Mouse (Mus musculus): Measurements from ENCODE around the gene Grifin. TPM values are rescaled to one million over a fixed set of nuclear protein-coding genes. Genes with fewer than 3 reads are reported as not detected.

Grifin gene
- 5.4 and 6.1 TPM in 2 replicates for polyA plus RNA-seq (2012)

DNA sequence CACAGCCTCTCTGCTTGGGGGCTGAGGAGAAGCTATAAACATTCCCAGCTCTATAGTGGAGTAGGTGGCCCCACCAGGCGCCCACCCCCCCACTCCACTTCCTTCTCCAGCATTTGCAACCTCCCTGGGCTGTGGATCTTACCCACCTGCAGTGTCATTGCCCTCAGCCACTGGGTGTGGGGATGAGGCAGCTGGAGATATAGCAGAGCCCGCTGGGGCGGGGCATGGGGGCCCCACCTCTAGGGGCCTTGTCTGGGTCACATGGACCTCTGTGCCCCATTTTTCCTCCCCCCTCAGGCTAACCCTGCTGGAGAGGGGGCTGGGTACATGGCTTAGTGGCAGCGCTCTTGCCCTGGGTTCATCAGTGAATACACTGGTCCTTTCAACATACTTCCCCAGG, at the start of gene Grifin:
Gene Grifin (minus strand): TSS at position 176 of the 400 bp plus-strand sequence.
- Histone ChIP-seq H3K4me1 (ENCODE audit: control insufficient read depth) (peaks cover 63% of the 10 kb centered on the region), H3K4me3 (replicated peaks) (peak within 1 kb of the TSS; percentile 52), H3K27me3 (ENCODE audit: control insufficient read depth) (peaks cover 2% of the 10 kb centered on the region), H3K9me3 (ENCODE audit: control insufficient read depth, low read length) (no peaks in the 10 kb centered on the region), H3K36me3 (ENCODE audit: control insufficient read depth) (no peaks in the 10 kb centered on the region)
- TF ChIP-seq GATA1 (IDR thresholded peaks at IDR 0.05; ENCODE audit: low read length): no peak
- TF ChIP-seq TAL1 (IDR thresholded peaks at IDR 0.05; ENCODE audit: low read length): no peak

- Histone ChIP-seq H3K4me1 (ENCODE audit: control insufficient read depth) (peaks cover 87% of the 10 kb centered on the region), H3K27me3 (ENCODE audit: control insufficient read depth) (peaks cover 33% of the 10 kb centered on the region), H3K36me3 (ENCODE audit: control insufficient read depth) (peaks cover 84% of the 10 kb centered on the region), H3K4me3 (replicated peaks) (no peak overlapping the region), H3K9me3 (ENCODE audit: control insufficient read depth, low read length) (peaks cover 8% of the 10 kb centered on the region)
- no peak for TF ChIP-seq GATA1 (IDR thresholded peaks at IDR 0.05; ENCODE audit: low read length)
- no peak for TF ChIP-seq TAL1 (IDR thresholded peaks at IDR 0.05; ENCODE audit: low read length)
Measured at GRCm38 (mm10) chr5:140614141-140614540, 49.3 kb upstream of the Grifin start.

DNA sequence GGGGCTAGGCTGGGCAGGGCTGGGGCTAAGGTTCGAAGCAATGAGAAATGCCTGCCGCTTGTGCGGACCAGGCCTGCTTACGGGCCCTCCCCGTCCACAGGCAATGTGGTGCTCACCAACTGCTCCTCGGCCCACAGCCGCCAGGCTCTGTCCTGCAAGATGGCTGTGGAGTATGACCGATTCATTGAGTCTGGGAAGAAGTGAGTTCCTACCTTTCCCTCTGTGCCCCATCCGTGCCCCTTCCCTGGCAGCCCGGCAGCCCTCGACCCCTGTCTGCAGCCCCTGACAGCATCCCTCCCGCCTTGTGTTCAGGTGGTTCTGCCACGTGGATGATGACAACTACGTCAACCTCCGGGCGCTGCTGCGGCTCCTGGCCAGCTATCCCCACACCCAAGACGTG, 47.3 kb upstream of the Grifin start:
- peaks cover 97% of the 10 kb centered on the region for H3K4me1 ChIP-seq (ENCODE audit: control insufficient read depth)
- TF ChIP-seq GATA1 (IDR thresholded peaks at IDR 0.05; ENCODE audit: low read length) (no peak), TAL1 (IDR thresholded peaks at IDR 0.05; ENCODE audit: low read length) (no peak)
- no peak overlapping the region for H3K4me3 ChIP-seq (replicated peaks)
- H3K9me3 ChIP-seq (ENCODE audit: control insufficient read depth, low read length): peaks cover 8% of the 10 kb centered on the region
- peaks cover 48% of the 10 kb centered on the region for H3K27me3 ChIP-seq (ENCODE audit: control insufficient read depth)
- peaks cover 75% of the 10 kb centered on the region for H3K36me3 ChIP-seq (ENCODE audit: control insufficient read depth)

DNA sequence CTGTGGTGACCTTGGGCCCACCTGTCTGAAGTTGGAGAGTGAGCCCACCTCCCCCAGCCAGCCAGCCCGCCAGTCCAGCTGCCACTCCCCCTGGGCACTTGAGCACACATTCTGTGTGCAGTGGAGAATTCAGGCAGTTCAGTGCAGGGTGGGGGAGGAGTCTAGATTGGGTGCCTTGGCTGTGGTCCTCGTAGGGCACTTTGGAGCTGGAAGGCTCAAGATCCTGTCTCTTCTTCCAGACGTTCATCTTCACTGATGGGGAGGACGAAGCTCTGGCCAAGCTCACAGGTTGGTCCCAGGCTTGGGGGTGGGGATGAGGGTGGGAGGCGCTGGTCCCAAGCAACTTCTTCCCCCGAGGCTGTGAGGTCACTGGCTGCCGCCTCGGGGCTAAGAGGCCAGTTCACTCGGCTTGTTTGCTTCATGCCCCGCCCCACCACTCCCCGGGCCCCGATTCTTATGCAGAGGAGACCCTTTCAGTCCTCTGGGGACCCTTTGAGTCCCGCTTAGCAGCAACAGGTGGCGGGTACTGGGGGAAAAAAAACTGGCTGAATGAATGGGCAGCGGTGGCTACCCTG, 46.8 kb upstream of the Grifin start:
- H3K27me3 ChIP-seq (ENCODE audit: control insufficient read depth): peaks cover 53% of the 10 kb centered on the region

DNA sequence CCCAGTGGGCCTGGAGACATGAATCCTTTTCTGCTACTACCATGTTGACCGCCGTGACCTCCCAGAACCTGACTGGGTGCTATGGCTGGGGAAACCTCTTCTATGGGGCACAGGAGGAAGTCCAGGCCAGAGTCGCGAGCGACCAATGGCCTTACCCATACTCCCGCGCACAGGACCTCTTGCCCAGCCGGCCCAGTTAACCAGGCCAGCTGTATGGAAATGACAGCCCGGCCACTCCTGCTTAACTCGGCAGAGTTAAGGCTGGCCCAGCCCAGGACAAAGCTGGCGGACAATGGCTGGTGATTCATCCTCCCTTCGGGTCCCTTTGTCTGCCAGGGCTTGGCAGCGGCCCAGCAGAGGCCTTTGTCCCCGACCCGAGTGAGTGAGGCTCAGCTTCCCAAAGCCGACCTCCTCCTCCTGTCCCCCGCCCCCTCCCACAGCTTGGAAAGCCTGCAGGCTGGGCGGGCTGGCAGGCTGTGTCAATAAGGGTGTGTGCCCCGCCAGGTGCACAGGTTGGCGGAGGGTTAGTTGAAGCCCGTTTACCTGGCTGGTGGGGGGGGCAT, 46.2 kb upstream of the Grifin start:
- peaks cover 64% of the 10 kb centered on the region for H3K36me3 ChIP-seq (ENCODE audit: control insufficient read depth)
- peaks cover 97% of the 10 kb centered on the region for H3K4me1 ChIP-seq (ENCODE audit: control insufficient read depth)
- peak overlapping the region; percentile 83 for H3K4me3 ChIP-seq (replicated peaks)
- H3K27me3 ChIP-seq (ENCODE audit: control insufficient read depth): peaks cover 59% of the 10 kb centered on the region
- no peak for TF ChIP-seq GATA1 (IDR thresholded peaks at IDR 0.05; ENCODE audit: low read length)
- TF ChIP-seq TAL1 (IDR thresholded peaks at IDR 0.05; ENCODE audit: low read length): no peak
- peaks cover 15% of the 10 kb centered on the region for H3K9me3 ChIP-seq (ENCODE audit: control insufficient read depth, low read length)

More for the DNA sequence above, 46.8 kb upstream of the Grifin start:
- no peak for TF ChIP-seq TAL1 (IDR thresholded peaks at IDR 0.05; ENCODE audit: low read length)
- no peak for TF ChIP-seq GATA1 (IDR thresholded peaks at IDR 0.05; ENCODE audit: low read length)
- H3K4me3 ChIP-seq (replicated peaks): no peak overlapping the region
- H3K4me1 ChIP-seq (ENCODE audit: control insufficient read depth): peaks cover 97% of the 10 kb centered on the region
- peaks cover 12% of the 10 kb centered on the region for H3K9me3 ChIP-seq (ENCODE audit: control insufficient read depth, low read length)
- peaks cover 70% of the 10 kb centered on the region for H3K36me3 ChIP-seq (ENCODE audit: control insufficient read depth)

DNA sequence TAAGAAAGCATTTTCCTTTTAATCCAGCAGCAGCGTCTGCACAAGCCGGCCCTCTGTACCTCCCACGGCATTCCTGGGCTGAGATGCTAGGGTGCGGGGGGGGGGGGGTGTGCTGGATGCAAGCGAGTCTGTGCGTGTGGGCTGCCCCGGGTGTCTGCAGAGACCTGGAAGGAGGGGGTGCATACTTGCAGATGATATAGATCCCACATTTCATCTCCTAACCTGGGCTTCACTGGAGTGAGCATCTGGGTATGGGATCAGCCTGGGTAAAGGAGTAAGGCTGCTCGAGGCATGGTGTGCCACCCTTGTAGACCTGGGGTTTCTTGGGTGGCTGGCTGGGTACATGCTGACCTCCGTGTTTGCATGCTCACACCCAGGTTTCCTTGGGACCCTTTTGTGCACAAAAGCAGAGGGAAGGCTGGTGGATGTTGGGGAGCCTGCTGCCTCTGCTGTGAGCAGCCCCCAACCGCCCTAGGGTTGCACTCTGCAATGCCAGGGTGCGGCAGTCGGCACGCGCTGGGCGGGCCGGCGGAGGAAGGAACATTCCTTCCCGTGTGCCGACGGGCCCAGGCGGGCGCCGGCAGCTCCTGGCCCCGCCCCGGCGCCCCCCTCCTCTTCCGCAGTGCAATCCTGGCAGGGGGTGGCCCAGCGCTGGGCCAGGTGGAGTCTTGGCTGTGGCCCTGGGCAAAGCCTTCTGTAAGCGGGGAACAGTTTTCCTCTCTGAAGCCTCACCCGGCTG, 45.6 kb upstream of the Grifin start:
- no peak for TF ChIP-seq GATA1 (IDR thresholded peaks at IDR 0.05; ENCODE audit: low read length)
- no peak for TF ChIP-seq TAL1 (IDR thresholded peaks at IDR 0.05; ENCODE audit: low read length)
- Histone ChIP-seq H3K36me3 (ENCODE audit: control insufficient read depth) (peaks cover 59% of the 10 kb centered on the region), H3K4me3 (replicated peaks) (peak overlapping the region; percentile 83), H3K9me3 (ENCODE audit: control insufficient read depth, low read length) (peaks cover 15% of the 10 kb centered on the region), H3K27me3 (ENCODE audit: control insufficient read depth) (peaks cover 66% of the 10 kb centered on the region), H3K4me1 (ENCODE audit: control insufficient read depth) (peaks cover 97% of the 10 kb centered on the region)

DNA sequence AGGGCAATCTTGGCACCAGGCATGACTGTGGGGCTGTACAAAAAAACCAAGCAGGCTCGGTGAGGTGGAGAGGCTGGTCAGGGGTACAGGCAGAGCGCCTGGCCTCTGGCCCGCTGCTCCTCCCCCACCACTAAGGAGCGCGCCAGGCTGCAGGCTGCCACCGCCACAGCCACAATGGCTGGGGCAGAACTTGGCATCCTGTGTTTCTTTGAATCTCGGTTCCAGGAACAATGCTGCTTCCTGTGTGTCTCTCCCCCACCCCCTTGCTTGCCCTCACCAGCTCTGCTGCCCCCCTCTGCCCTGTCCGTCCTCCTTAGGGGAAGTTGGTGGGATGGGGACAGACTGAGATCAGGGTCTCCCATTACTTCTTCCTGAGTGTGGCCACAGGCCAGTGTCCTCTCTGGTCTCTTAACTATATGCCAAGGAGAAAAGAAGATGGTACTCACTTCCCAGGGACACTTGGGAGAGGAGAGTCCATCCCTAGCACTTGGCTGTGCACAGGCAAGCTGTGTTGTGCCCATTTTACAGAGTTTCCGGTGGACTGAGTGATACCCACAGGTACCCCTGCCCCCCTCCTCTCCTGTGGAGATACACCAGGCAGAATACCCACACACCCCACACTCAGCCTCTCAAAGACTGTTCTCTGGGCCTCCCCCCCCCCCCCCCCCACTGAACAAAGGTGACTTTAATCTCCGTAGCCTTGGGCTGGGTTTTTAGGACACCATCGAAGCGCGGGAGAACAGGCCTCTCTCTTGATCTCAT, 44.8 kb upstream of the Grifin start:
- TF ChIP-seq TAL1 (IDR thresholded peaks at IDR 0.05; ENCODE audit: low read length): no peak
- no peak for TF ChIP-seq GATA1 (IDR thresholded peaks at IDR 0.05; ENCODE audit: low read length)
- peaks cover 73% of the 10 kb centered on the region for H3K27me3 ChIP-seq (ENCODE audit: control insufficient read depth)
- peak overlapping the region; percentile 83 for H3K4me3 ChIP-seq (replicated peaks)
- H3K36me3 ChIP-seq (ENCODE audit: control insufficient read depth): peaks cover 52% of the 10 kb centered on the region
- peaks cover 15% of the 10 kb centered on the region for H3K9me3 ChIP-seq (ENCODE audit: control insufficient read depth, low read length)
- peaks cover 97% of the 10 kb centered on the region for H3K4me1 ChIP-seq (ENCODE audit: control insufficient read depth)

- peaks cover 84% of the 10 kb centered on the region for H3K27me3 ChIP-seq (ENCODE audit: control insufficient read depth)
- H3K4me3 ChIP-seq (replicated peaks): peak overlapping the region; percentile 83
- peaks cover 42% of the 10 kb centered on the region for H3K36me3 ChIP-seq (ENCODE audit: control insufficient read depth)
- peaks cover 91% of the 10 kb centered on the region for H3K4me1 ChIP-seq (ENCODE audit: control insufficient read depth)
- H3K9me3 ChIP-seq (ENCODE audit: control insufficient read depth, low read length): peaks cover 15% of the 10 kb centered on the region
- TF ChIP-seq TAL1 (IDR thresholded peaks at IDR 0.05; ENCODE audit: low read length): no peak
- TF ChIP-seq GATA1 (IDR thresholded peaks at IDR 0.05; ENCODE audit: low read length): no peak
Measured at GRCm38 (mm10) chr5:140608634-140609015, 43.8 kb upstream of the Grifin start.
